Mouse (Mus musculus): ENCODE measurements around the gene Scaper.

DNA sequence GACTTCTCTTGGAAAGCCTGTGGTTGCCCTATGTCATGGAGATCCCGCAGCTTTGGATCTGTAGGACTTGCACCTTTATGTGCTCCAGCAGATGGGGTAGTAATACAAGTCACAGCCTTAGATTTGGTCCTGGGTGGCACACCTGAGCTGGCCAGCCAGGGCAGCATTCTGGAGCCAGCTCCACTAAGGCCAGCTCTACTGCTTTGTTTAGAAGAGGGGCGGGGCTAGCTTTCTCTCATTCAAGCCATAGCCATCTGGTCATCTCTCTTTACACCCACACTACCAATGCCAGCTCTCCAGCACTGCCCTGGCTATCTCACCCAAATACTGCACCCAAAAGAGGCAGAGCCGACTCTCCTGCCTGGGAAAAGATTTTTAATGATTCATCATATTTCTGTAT, 323.2 kb downstream of the Scaper start:
- TF ChIP-seq CTCF (conservative IDR thresholded peaks at IDR 0.05; ENCODE audit: low read length) (no peak), NANOG (IDR thresholded peaks at IDR 0.05; ENCODE audit: borderline replicate concordance, low read length) (no peak)

All from E14TG2a.4 (cell line).